Mouse (Mus musculus) urinary bladder, postnatal 14 days (tissue): ENCODE data around the gene Ptov1.

Experiments used
- DNase-seq: peaks from one replicate; pipeline ENCODE4 v3.0.0; 2021; ENCODE audit warnings: low spot score

Ptov1 gene

DNA sequence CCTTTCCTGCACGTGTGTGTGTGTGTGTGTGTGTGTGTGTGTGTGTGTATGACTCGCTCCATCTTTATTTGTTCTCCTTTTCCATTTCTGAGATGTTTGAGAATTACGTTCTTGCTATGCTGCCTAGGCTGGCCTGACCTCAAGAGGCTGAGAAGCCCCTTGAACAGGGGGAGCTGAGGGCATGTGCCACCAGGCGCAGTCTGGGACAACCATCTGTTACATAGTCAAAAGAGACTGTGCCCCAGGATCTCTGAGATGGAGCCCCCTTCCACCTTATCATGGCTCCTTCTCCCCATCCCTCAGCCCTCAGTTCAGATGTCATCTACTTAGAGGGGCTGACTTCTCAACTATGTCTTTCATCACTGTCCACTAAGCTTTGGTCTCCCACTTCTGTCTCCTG is 55.2 kb downstream of the Ptov1 start:
- DNase-seq: no peak

DNA sequence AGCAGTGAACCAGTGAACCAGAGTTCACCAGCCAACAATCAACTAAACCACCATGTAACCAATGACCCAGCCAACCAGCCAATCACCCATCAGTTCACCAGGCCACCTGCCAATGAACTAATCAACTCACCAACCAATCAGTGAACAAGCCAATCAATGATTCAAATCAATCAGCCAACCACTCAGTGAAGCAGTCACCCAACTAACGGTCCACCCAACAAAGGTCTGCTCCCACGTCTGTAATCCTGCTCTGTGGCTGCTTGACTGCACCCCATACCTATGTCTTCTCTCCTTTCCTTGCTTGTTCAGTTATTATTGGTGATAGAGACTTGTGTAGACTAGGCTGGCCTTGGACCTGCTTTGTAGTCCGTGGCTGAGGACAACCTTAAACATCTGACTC is 55.6 kb downstream of the Ptov1 start:
- DNase-seq: peak; percentile 1
